Mouse (Mus musculus): Measurements from ENCODE around the gene Gm10197.

DNA sequence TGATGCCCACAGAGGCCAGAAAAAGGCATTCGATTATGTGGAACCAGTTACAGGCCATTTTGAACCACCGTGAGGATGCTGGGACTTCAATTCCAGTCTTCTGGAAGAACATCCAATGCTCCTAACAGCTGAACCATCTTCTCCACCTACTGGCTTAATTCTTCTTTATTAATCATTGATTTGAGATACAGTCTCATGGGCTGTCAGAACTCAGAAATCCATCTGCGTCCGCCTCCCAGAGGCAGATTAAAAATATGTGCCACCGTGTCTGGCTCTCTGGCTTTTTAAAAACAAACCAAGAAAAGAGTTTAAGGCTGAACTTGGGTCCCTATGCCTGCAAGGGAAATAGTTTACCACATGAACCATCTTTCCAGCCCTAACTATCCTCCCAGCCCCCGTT lies 3.7 kb upstream of the Gm10197 start:
- TF ChIP-seq POLR2A (IDR thresholded peaks at IDR 0.05; ENCODE audit: borderline replicate concordance, control insufficient read depth, low read depth, low read length) = no peak
- TF ChIP-seq CTCF (IDR thresholded peaks at IDR 0.05; ENCODE audit: control insufficient read depth, insufficient read depth, low read length) = no peak
